Mouse (Mus musculus): ENCODE data around the gene Prkci. TPM values are rescaled to one million over a fixed set of nuclear protein-coding genes. Genes with fewer than 3 reads are reported as not detected.

Gene Prkci
- polyA plus RNA-seq, 1 experiment from 2014 or later, result 29.5 TPM

- TF ChIP-seq CTCF (IDR thresholded peaks at IDR 0.05; ENCODE audit: low read depth), result no peak
- ATAC-seq (replicated peaks; ENCODE audit: low FRiP score, low read depth) (no peak), DNase-seq (ENCODE audit: low spot score) (no peak)
- no peaks in the 10 kb centered on the region for H3K27me3 ChIP-seq (ENCODE audit: insufficient read depth, low read length)
- H3K36me3 ChIP-seq (ENCODE audit: insufficient read depth, low read length), result no peaks in the 10 kb centered on the region
- peaks cover 32% of the 10 kb centered on the region for H3K4me1 ChIP-seq (replicated peaks; ENCODE audit: insufficient read depth, low read length)
- no peaks in the 10 kb centered on the region for H3K9me3 ChIP-seq (replicated peaks; ENCODE audit: low read length)
- WGBS, result 81% methylated on average over 1 of the region's 1 CpGs
- H3K4me3 ChIP-seq (replicated peaks; ENCODE audit: low read depth, low read length), result no peak overlapping the region
- no peak overlapping the region for H3K27ac ChIP-seq
- H3K9ac ChIP-seq (ENCODE audit: low read depth, low read length), result no peak overlapping the region
- H3K4me2 ChIP-seq (ENCODE audit: low read length), result no peak overlapping the region
Measured at GRCm38 (mm10) chr3:31019287-31019686, 23.7 kb downstream of the Prkci start.

- Histone ChIP-seq H3K4me3 (replicated peaks; ENCODE audit: low read depth, low read length) (no peak overlapping the region), H3K9ac (ENCODE audit: low read depth, low read length) (no peak overlapping the region), H3K27me3 (ENCODE audit: insufficient read depth, low read length) (no peaks in the 10 kb centered on the region), H3K4me2 (ENCODE audit: low read length) (no peak overlapping the region), H3K9me3 (replicated peaks; ENCODE audit: low read length) (no peaks in the 10 kb centered on the region), H3K36me3 (ENCODE audit: insufficient read depth, low read length) (no peaks in the 10 kb centered on the region), H3K27ac (no peak overlapping the region), H3K4me1 (replicated peaks; ENCODE audit: insufficient read depth, low read length) (peaks cover 32% of the 10 kb centered on the region)
- WGBS, result 87% methylated on average over 5 of the region's 5 CpGs
- ATAC-seq (replicated peaks; ENCODE audit: low FRiP score, low read depth) (no peak), DNase-seq (ENCODE audit: low spot score) (no peak)
- TF ChIP-seq CTCF (IDR thresholded peaks at IDR 0.05; ENCODE audit: low read depth), result no peak
Measured at GRCm38 (mm10) chr3:31019793-31020447, 24.4 kb downstream of the Prkci start.

GRCm38 (mm10) chr3:31020656-31021055, 25.1 kb downstream of the Prkci start:
- ATAC-seq (replicated peaks; ENCODE audit: low FRiP score, low read depth) (no peak), DNase-seq (ENCODE audit: low spot score) (no peak)
- peaks cover 30% of the 10 kb centered on the region for H3K4me1 ChIP-seq (replicated peaks; ENCODE audit: insufficient read depth, low read length)
- WGBS, result 80% methylated on average over 4 of the region's 4 CpGs
- no peaks in the 10 kb centered on the region for H3K27me3 ChIP-seq (ENCODE audit: insufficient read depth, low read length)
- H3K27ac ChIP-seq, result no peak overlapping the region
- H3K36me3 ChIP-seq (ENCODE audit: insufficient read depth, low read length), result no peaks in the 10 kb centered on the region
- H3K4me2 ChIP-seq (ENCODE audit: low read length), result no peak overlapping the region
- H3K9me3 ChIP-seq (replicated peaks; ENCODE audit: low read length), result no peaks in the 10 kb centered on the region
- no peak overlapping the region for H3K4me3 ChIP-seq (replicated peaks; ENCODE audit: low read depth, low read length)
- no peak overlapping the region for H3K9ac ChIP-seq (ENCODE audit: low read depth, low read length)
- no peak for TF ChIP-seq CTCF (IDR thresholded peaks at IDR 0.05; ENCODE audit: low read depth)

- no peaks in the 10 kb centered on the region for H3K9me3 ChIP-seq (replicated peaks; ENCODE audit: low read length)
- no peak overlapping the region for H3K9ac ChIP-seq (ENCODE audit: low read depth, low read length)
- H3K4me3 ChIP-seq (replicated peaks; ENCODE audit: low read depth, low read length), result no peak overlapping the region
- H3K36me3 ChIP-seq (ENCODE audit: insufficient read depth, low read length), result no peaks in the 10 kb centered on the region
- H3K27ac ChIP-seq, result peak overlapping the region; percentile 76
- H3K27me3 ChIP-seq (ENCODE audit: insufficient read depth, low read length), result no peaks in the 10 kb centered on the region
- peak overlapping the region; percentile 2; the same call in 1 of the 2 replicates for H3K4me2 ChIP-seq (ENCODE audit: low read length)
- no peak for TF ChIP-seq CTCF (IDR thresholded peaks at IDR 0.05; ENCODE audit: low read depth)
- H3K4me1 ChIP-seq (replicated peaks; ENCODE audit: insufficient read depth, low read length), result peaks cover 13% of the 10 kb centered on the region; the same call in 1 of the 2 replicates
- DNase-seq (ENCODE audit: low spot score) (peak; percentile 95), ATAC-seq (replicated peaks; ENCODE audit: low FRiP score, low read depth) (peak; percentile 92)
- WGBS, result 10% methylated on average over 7 of the region's 7 CpGs
Measured at GRCm38 (mm10) chr3:31022895-31023436, 27.4 kb downstream of the Prkci start.

GRCm38 (mm10) chr3:31027718-31028117, 32.2 kb downstream of the Prkci start:
- no peak for TF ChIP-seq CTCF (IDR thresholded peaks at IDR 0.05; ENCODE audit: low read depth)
- H3K4me1 ChIP-seq (replicated peaks; ENCODE audit: insufficient read depth, low read length), result peaks cover 9% of the 10 kb centered on the region; the same call in 1 of the 2 replicates
- DNase-seq (ENCODE audit: low spot score), result no peak
- H3K27me3 ChIP-seq (ENCODE audit: insufficient read depth, low read length), result no peaks in the 10 kb centered on the region
- WGBS, result 86% methylated on average over 8 of the region's 8 CpGs
- H3K9ac ChIP-seq (ENCODE audit: low read depth, low read length), result no peak overlapping the region
- H3K36me3 ChIP-seq (ENCODE audit: insufficient read depth, low read length), result 0 out of 2 replicates have a peak, but pooled peaks cover 3% of the 10 kb centered on the region
- no peak overlapping the region for H3K4me2 ChIP-seq (ENCODE audit: low read length)
- H3K4me3 ChIP-seq (replicated peaks; ENCODE audit: low read depth, low read length), result no peak overlapping the region
- no peak overlapping the region for H3K27ac ChIP-seq
- no peaks in the 10 kb centered on the region for H3K9me3 ChIP-seq (replicated peaks; ENCODE audit: low read length)
- ATAC-seq (replicated peaks; ENCODE audit: low FRiP score, low read depth), result no peak

- Histone ChIP-seq H3K9ac (ENCODE audit: low read depth, low read length) (no peak overlapping the region), H3K4me2 (ENCODE audit: low read length) (no peak overlapping the region), H3K27me3 (ENCODE audit: insufficient read depth, low read length) (no peaks in the 10 kb centered on the region), H3K4me3 (replicated peaks; ENCODE audit: low read depth, low read length) (no peak overlapping the region), H3K27ac (no peak overlapping the region), H3K36me3 (ENCODE audit: insufficient read depth, low read length) (peaks cover 13% of the 10 kb centered on the region; the same call in 1 of the 2 replicates), H3K4me1 (replicated peaks; ENCODE audit: insufficient read depth, low read length) (no peaks in the 10 kb centered on the region), H3K9me3 (replicated peaks; ENCODE audit: low read length) (no peaks in the 10 kb centered on the region)
- 85% methylated on average over 9 of the region's 9 CpGs for WGBS
- no peak for TF ChIP-seq CTCF (IDR thresholded peaks at IDR 0.05; ENCODE audit: low read depth)
- ATAC-seq (replicated peaks; ENCODE audit: low FRiP score, low read depth) (no peak), DNase-seq (ENCODE audit: low spot score) (no peak)
Measured at GRCm38 (mm10) chr3:31031621-31032020, 36.1 kb downstream of the Prkci start.
